ENCODE assay signal across 8 mouse cellular contexts in genomic region chr19:47315091-47315916, GRCm38 (mm10).
A peak's percentile ranks its signal among the peaks of the same experiment; 100 is the strongest.
DNase-seq lines count a peak whose midpoint lies in the region; ATAC-seq and TF ChIP-seq lines count a peak whose summit lies in the region.

No protein-coding gene starts in this region.

- intact Hi-C loops in left cerebral cortex, adult 2 months (cut with DNase I): no loop called here

- no peak for ATAC-seq in hindbrain, embryonic 16.5 days
- no peak for ATAC-seq in CD4-positive, CD25-positive, alpha-beta regulatory T cell, adult 4 months

- H3K9me3 ChIP-seq in hindbrain, embryonic 16.5 days (ENCODE audit: control insufficient read depth, low read length): no peaks in the 10 kb centered on the region

- TF ChIP-seq POLR2A in myocyte (IDR thresholded peaks at IDR 0.05; ENCODE audit: insufficient read length, low read depth): no peak

- no peaks in the 10 kb centered on the region for H3K36me3 ChIP-seq in hindbrain, embryonic 16.5 days (ENCODE audit: control insufficient read depth, insufficient read depth, low read length)
- H3K36me3 ChIP-seq in myocyte (ENCODE audit: control insufficient read depth, insufficient read depth): no peaks in the 10 kb centered on the region

- H3K9ac ChIP-seq in hindbrain, embryonic 16.5 days (ENCODE audit: low read depth, low read length): peak overlapping the region; percentile 50; the same call in 1 of the 2 replicates

- TF ChIP-seq CTCF in left cerebral cortex, adult 2 months (IDR thresholded peaks at IDR 0.05): no peak

- H3K27ac ChIP-seq in left cerebral cortex, adult 2 months: no peak overlapping the region
- H3K27ac ChIP-seq in brown adipose tissue, adult 24 weeks (replicated peaks; ENCODE audit: low read depth, low read length): peak overlapping the region; percentile 63
- 0 out of 2 replicates have a peak overlapping the region, but pooled peaks have one; percentile 12 for H3K27ac ChIP-seq in hindbrain, embryonic 16.5 days (ENCODE audit: low read depth, low read length)

- peaks cover 42% of the 10 kb centered on the region for H3K4me1 ChIP-seq in brown adipose tissue, adult 24 weeks (ENCODE audit: control insufficient read depth, insufficient read depth, insufficient read length, low read length)
- peaks cover 33% of the 10 kb centered on the region for H3K4me1 ChIP-seq in hindbrain, embryonic 16.5 days (ENCODE audit: control insufficient read depth, insufficient read depth, low read depth, low read length)

- no peak for DNase-seq in left cerebral cortex, adult 2 months (ENCODE audit: extremely low spot score in 1 of 2, low spot score in 2 of 2)
- DNase-seq in left cerebral cortex, adult 8-10 months (ENCODE audit: low spot score in 2 of 2): no peak
- DNase-seq in ovary, adult 18-20 months (ENCODE audit: low spot score): no peak
- DNase-seq in layer of hippocampus, adult 9-11 months: no peak

- 61% methylated on average over 14 of the region's 14 CpGs for WGBS in hindbrain, embryonic 16.5 days

- 0 out of 2 replicates have a peak overlapping the region, but pooled peaks have one; percentile 26 for H3K4me3 ChIP-seq in left cerebral cortex, adult 2 months
- H3K4me3 ChIP-seq in brown adipose tissue, adult 24 weeks (ENCODE audit: insufficient read depth, low read depth, low read length): peak overlapping the region; percentile 26
- no peak overlapping the region for H3K4me3 ChIP-seq in hindbrain, embryonic 16.5 days (ENCODE audit: low read length)
- peak overlapping the region; percentile 58 for H3K4me3 ChIP-seq in myocyte

- H3ac ChIP-seq in myocyte (ENCODE audit: control insufficient read depth, insufficient read length): peak overlapping the region; percentile 51

- peak overlapping the region; percentile 53; the same call in 1 of the 2 replicates for H3K4me2 ChIP-seq in hindbrain, embryonic 16.5 days (ENCODE audit: low read length)
- H3K4me2 ChIP-seq in myocyte (ENCODE audit: low read depth): peak overlapping the region; percentile 93

- 0 out of 2 replicates have a peak, but pooled peaks cover 5% of the 10 kb centered on the region for H3K27me3 ChIP-seq in hindbrain, embryonic 16.5 days (replicated peaks; ENCODE audit: control insufficient read depth, insufficient read depth, low read length)
- H3K27me3 ChIP-seq in myocyte (ENCODE audit: control insufficient read depth, insufficient read depth, insufficient read length): no peaks in the 10 kb centered on the region

- peaks cover 59% of the 10 kb centered on the region for H3K79me2 ChIP-seq in myocyte (ENCODE audit: control insufficient read depth, insufficient read depth)

TF ChIP-seq in myocyte, 11 proteins besides CTCF, POLR2A, EP300 and RAD21:
- TF ChIP-seq E2F4 (IDR thresholded peaks at IDR 0.05; ENCODE audit: insufficient read depth) (no peak), MYOD1 (IDR thresholded peaks at IDR 0.05; ENCODE audit: control insufficient read depth in 1 of 3, insufficient read length in 2 of 3, low read depth in 2 of 3) (peak in 1 of 3 experiments; percentile 25), MYOG (IDR thresholded peaks at IDR 0.05; ENCODE audit: control insufficient read depth in 1 of 3, insufficient read depth in 1 of 3, insufficient read length in 2 of 3, low read depth in 2 of 3) (peak in 1 of 3 experiments; percentile 22)
